Mouse (Mus musculus) forebrain, embryonic 10.5 days (tissue): ENCODE measurements at regions not wholly inside any gene's neighbourhood (a gene's known extent, or its start where the extent isn't known, plus 50 kb on each side); places are given as distances from the start of the nearest gene placed in this dataset.
"Not testable (repeated sequence)": the region's sequence is repeated elsewhere in the genome, so short reads cannot be mapped to it uniquely, and the experiment has no call there.

ENCODE experiments used
- DNase-seq: peaks from one replicate; pipeline ENCODE4 v3.0.0-alpha.2; 2017; ENCODE audit warnings: low spot score; ENCODE audit errors: extremely low spot score
- H3K27ac ChIP-seq: fragments of 300-500 bp; sonication (generic); 2 replicates; pipeline ENCODE4 v1.5.1; 2016; ENCODE audit warnings: mild to moderate bottlenecking
- H3K27me3 ChIP-seq: fragments of 300-500 bp; sonication (generic); 2 replicates; pipeline ENCODE4 v1.6.1; 2016; ENCODE audit warnings: mild to moderate bottlenecking; ENCODE audit not compliant: poor library complexity, severe bottlenecking
- H3K36me3 ChIP-seq: fragments of 300-500 bp; sonication (generic); replicated peaks from 2 replicates; pipeline ENCODE4 v1.6.1; 2016; ENCODE audit warnings: mild to moderate bottlenecking, moderate library complexity
- H3K4me1 ChIP-seq: fragments of 300-500 bp; sonication (generic); 2 replicates; pipeline ENCODE4 v1.6.1; 2016
- H3K4me3 ChIP-seq: fragments of 300-500 bp; sonication (generic); 2 replicates; pipeline ENCODE4 v1.5.1; 2016; ENCODE audit warnings: mild to moderate bottlenecking, moderate library complexity
- H3K9me3 ChIP-seq: fragments of 300-500 bp; sonication (generic); 2 replicates; pipeline ENCODE4 v1.6.1; 2016; ENCODE audit warnings: mild to moderate bottlenecking, moderate library complexity
- WGBS: fragments of 180-500 bp; shearing (Covaris S2); methylation state at CpG from one replicate; pipeline ENCODE4 v1.1.7; 2016; 5-methylcytosine and 5-hydroxymethylcytosine counted together

GRCm38 (mm10) chr16:50026100-50026884 lies 226.0 kb downstream of the Cd47 start:
- Histone ChIP-seq H3K36me3 (no peaks in the 10 kb centered on the region), H3K9me3 (no peaks in the 10 kb centered on the region; the same call in 1 of the 2 replicates), H3K27ac (no peak overlapping the region), H3K4me3 (no peak overlapping the region), H3K4me1 (peaks cover 17% of the 10 kb centered on the region), H3K27me3 (no peaks in the 10 kb centered on the region)
- no peak for DNase-seq
- 21% methylated on average over 3 of the region's 3 CpGs for WGBS

DNA sequence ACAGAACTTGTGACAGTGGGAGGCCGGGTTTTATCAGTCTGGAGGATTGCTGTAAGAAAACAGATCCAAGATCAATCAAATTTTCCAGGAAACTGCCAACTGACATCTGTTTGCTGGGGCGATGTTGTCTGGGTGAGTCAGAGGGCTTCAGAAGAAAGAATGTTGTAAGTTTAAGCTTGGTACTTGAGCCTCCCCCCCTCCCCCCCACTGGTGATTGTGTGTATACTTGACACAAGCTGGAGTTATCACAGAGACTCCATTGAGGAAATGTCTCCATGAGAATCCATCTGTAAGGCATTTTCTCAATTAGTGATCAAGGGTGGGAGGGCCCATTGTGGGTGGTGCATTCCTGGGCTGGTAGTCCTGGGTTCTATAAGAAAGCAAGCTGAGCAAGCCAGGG lies 226.9 kb downstream of the Cd47 start:
- Histone ChIP-seq H3K9me3 (no peaks in the 10 kb centered on the region; the same call in 1 of the 2 replicates), H3K36me3 (no peaks in the 10 kb centered on the region), H3K27ac (no peak overlapping the region), H3K4me3 (no peak overlapping the region), H3K27me3 (no peaks in the 10 kb centered on the region), H3K4me1 (peaks cover 17% of the 10 kb centered on the region)
- peak; percentile 24 for DNase-seq
- 38% methylated on average over 2 of the region's 2 CpGs for WGBS

DNA sequence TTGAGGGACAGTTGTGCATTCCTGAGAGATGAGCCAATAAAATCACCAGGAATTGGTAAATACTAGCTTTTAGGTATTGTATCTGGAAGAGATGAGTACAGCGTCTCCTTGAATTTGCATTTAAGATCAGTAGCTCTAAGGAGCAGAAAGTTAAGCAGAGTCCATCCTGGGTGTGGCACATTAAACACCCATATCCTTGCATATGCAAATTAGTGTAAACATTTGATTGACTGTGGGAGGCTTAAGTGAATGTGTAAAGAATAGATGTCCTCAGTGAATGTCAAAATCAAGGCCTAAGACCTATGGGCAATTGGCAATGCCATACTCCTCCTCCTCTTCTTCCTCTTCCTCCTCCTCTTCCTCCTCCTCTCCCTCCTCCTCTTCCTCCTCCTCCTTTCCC lies 229.4 kb downstream of the Cd47 start:
- DNase-seq, result no peak
- Histone ChIP-seq H3K4me3 (no peak overlapping the region), H3K9me3 (no peaks in the 10 kb centered on the region), H3K36me3 (no peaks in the 10 kb centered on the region), H3K27me3 (no peaks in the 10 kb centered on the region), H3K4me1 (peaks cover 20% of the 10 kb centered on the region), H3K27ac (no peak overlapping the region)
- 89% methylated on average over 1 of the region's 1 CpGs for WGBS

GRCm38 (mm10) chr16:50030355-50030754 lies 230.0 kb downstream of the Cd47 start:
- peaks cover 20% of the 10 kb centered on the region for H3K4me1 ChIP-seq
- not testable (repeated sequence) for H3K27ac ChIP-seq, H3K9me3 ChIP-seq, H3K4me3 ChIP-seq, DNase-seq, H3K36me3 ChIP-seq, H3K27me3 ChIP-seq

GRCm38 (mm10) chr16:50030905-50031369 lies 230.6 kb downstream of the Cd47 start:
- Histone ChIP-seq H3K27me3 (no peaks in the 10 kb centered on the region), H3K27ac (no peak overlapping the region), H3K4me1 (peaks cover 19% of the 10 kb centered on the region), H3K9me3 (no peaks in the 10 kb centered on the region), H3K4me3 (no peak overlapping the region), H3K36me3 (no peaks in the 10 kb centered on the region)
- no peak for DNase-seq
- WGBS, result 64% methylated on average over 2 of the region's 2 CpGs

GRCm38 (mm10) chr16:50032798-50033197 lies 232.5 kb downstream of the Cd47 start:
- Histone ChIP-seq H3K36me3 (no peaks in the 10 kb centered on the region), H3K27me3 (no peaks in the 10 kb centered on the region), H3K9me3 (no peaks in the 10 kb centered on the region), H3K4me3 (no peak overlapping the region), H3K4me1 (0 out of 2 replicates have a peak, but pooled peaks cover 3% of the 10 kb centered on the region), H3K27ac (no peak overlapping the region)
- DNase-seq, result no peak
- 87% methylated on average over 2 of the region's 2 CpGs for WGBS

GRCm38 (mm10) chr16:50036296-50036734 lies 236.0 kb downstream of the Cd47 start:
- no peak overlapping the region for H3K4me3 ChIP-seq
- no peaks in the 10 kb centered on the region for H3K9me3 ChIP-seq
- DNase-seq, result no peak
- 0 out of 2 replicates have a peak, but pooled peaks cover 3% of the 10 kb centered on the region for H3K4me1 ChIP-seq
- WGBS, result 57% methylated on average over 5 of the region's 5 CpGs
- no peaks in the 10 kb centered on the region for H3K36me3 ChIP-seq
- H3K27ac ChIP-seq, result no peak overlapping the region
- H3K27me3 ChIP-seq, result no peaks in the 10 kb centered on the region

GRCm38 (mm10) chr16:50044103-50044502 lies 243.8 kb downstream of the Cd47 start:
- Histone ChIP-seq H3K27me3 (no peaks in the 10 kb centered on the region; the same call in 1 of the 2 replicates), H3K36me3 (no peaks in the 10 kb centered on the region), H3K4me1 (peaks cover 10% of the 10 kb centered on the region), H3K9me3 (no peaks in the 10 kb centered on the region), H3K4me3 (no peak overlapping the region), H3K27ac (no peak overlapping the region)
- DNase-seq, result no peak
- 82% methylated on average over 1 of the region's 1 CpGs for WGBS

DNA sequence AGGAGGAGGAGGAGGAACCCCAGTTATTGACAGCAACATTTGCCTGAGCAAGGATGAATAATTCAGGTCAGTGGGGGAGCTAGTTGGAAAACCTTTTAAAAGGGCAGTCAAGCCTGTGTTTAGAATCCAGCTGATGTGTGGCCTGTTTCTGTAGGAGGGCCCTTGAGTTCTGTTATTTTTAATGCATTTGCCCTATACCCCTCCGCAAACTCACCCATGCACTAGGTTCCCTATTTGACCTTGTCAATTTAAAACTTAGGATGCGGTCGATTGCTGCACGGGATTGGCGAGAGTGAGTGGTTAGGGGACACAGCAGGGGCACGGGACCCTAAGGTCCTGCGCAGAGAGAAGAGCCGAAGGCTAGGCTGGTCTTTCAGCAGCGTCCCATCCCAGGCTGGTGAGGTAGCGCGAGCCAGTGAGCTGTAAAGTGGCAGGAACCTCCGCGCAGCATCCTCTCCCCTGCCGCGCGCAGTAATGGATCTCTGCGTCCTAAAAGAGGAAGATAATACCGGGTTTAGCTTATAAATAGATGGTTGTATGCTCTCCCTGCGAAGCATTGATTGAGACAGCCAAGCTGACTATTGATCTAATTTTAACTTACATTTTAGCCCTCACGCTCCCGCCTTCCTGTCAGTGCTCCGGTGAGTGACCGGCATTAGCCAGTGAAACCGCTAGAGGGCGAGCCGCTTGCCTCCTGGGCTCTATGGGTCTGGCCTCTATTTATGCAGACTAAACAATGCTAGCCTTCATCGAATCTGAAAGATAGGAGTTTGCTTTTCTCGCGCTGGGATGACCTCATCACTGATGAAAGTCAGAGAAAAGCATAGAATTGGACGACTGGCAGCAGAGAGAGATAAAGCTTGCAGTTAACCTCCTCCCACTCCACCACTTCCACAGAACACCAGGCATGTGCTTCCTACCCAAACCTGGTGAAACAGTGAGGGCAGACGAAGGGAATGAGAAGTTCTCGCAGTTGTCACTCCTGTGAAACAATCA lies 245.5 kb downstream of the Cd47 start:
- Histone ChIP-seq H3K36me3 (no peaks in the 10 kb centered on the region), H3K9me3 (no peaks in the 10 kb centered on the region), H3K4me1 (peaks cover 10% of the 10 kb centered on the region), H3K27ac (no peak overlapping the region; the same call in 1 of the 2 replicates), H3K27me3 (no peaks in the 10 kb centered on the region; the same call in 1 of the 2 replicates), H3K4me3 (peak overlapping the region; percentile 49)
- WGBS, result 9% methylated on average over 32 of the region's 32 CpGs
- peak; percentile 80 for DNase-seq

DNA sequence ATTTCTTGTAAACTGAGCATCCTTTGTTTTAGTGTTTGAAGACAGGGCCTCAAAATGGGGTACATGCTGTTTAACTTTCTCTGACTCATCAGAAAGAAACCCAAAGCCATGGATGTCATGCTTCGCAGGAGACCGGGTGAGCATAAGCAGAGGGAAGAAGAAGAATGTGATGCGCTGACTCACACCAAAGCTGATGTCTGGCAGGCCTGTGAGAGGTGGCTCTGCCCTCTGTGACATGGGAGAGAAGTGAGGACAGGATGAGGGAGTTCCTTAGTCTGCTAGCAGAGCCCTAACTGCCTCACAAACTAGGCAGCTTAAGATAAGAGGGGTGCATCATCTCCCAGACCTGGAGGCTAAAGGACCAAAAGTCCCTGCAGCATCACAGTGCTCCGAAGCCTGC lies 263.2 kb downstream of the Cd47 start:
- DNase-seq, result no peak
- no peaks in the 10 kb centered on the region for H3K4me1 ChIP-seq
- H3K36me3 ChIP-seq, result no peaks in the 10 kb centered on the region
- H3K9me3 ChIP-seq, result peaks cover 3% of the 10 kb centered on the region; the same call in 1 of the 2 replicates
- no peaks in the 10 kb centered on the region for H3K27me3 ChIP-seq
- no peak overlapping the region for H3K27ac ChIP-seq
- WGBS, result 91% methylated on average over 4 of the region's 4 CpGs
- H3K4me3 ChIP-seq, result no peak overlapping the region

DNA sequence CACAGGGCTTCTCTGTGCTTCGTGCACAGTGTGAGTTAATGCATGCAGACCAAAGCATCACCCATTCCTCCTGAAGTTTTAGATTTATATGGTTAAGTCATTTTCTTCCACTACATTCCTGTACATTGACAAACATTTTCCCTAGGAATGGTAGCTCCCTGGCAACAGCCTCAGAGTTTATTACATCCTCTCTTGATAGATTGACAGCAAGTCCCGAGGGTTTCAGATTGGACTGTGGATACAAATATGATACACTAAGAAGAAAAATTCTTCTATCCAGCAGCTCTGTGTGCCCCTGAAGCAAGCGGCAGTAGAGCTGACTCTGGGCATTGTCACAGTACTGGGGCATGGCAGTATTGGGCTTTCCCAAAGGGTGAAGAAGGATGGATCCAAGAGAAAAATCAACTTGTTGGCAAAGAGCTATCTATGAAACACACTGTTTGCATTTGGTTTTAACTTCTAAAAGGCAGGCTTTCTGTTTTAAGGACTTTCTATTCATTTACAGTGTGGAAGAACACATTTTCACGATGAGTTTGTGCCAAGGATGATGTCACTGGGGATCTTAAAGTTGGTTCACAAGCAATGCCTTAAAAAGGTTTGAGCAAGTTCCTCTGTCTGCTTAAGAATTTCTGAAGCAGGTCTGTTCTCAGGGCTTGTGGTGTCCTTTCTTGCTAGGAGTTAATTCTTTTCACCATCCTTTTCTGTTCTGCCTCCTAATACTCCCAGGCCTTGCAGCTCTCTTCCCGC lies 265.2 kb downstream of the Cd47 start:
- Histone ChIP-seq H3K4me1 (no peaks in the 10 kb centered on the region), H3K27me3 (no peaks in the 10 kb centered on the region), H3K36me3 (no peaks in the 10 kb centered on the region), H3K9me3 (peaks cover 3% of the 10 kb centered on the region; the same call in 1 of the 2 replicates), H3K4me3 (no peak overlapping the region), H3K27ac (no peak overlapping the region)
- no peak for DNase-seq
- 90% methylated on average over 5 of the region's 5 CpGs for WGBS

DNA sequence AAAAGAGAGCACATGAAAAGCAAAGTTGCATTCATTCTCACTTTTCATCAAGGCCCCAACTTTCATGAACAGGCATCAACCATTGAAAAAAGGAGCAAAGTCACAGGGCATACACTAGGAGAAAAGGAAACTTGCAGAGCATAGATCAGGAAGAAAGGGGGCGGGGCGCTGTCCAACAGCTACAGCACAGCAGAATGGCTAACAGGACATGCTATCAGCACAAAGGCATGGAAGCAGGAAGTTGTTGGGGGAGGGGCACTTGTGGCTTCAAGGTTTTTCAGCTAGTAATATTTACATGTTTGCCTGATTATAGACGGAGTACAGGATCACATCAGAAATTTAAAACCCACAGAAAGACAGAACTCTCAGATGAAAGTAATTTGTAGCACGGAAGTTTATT lies 268.7 kb downstream of the Cd47 start:
- Histone ChIP-seq H3K9me3 (peaks cover 3% of the 10 kb centered on the region; the same call in 1 of the 2 replicates), H3K36me3 (no peaks in the 10 kb centered on the region), H3K4me1 (peaks cover 9% of the 10 kb centered on the region), H3K27ac (no peak overlapping the region), H3K27me3 (no peaks in the 10 kb centered on the region), H3K4me3 (no peak overlapping the region)
- 84% methylated on average over 4 of the region's 4 CpGs for WGBS
- DNase-seq, result no peak
